Mouse (Mus musculus): ENCODE results near the gene Spag6l.

DNA sequence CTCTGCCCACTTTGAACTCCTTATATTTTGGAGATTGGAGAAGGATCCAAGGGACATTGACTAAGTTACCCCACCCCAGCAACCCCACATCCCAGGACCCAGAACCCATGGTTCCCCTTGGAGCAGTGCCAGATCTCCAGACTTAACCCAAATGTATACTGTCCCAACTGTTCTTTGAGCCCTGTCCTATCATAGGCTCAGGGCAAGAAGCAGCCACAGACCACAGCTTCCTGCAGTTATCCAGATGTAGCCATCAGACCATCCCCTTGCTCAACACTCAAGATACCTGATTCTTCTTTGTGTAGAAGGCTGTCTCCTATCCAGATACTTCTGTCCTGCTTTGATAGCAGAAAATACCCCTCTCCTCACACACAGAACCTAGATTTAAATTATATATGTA, 36.0 kb upstream of the Spag6l start:
- TF ChIP-seq POLR2A (IDR thresholded peaks at IDR 0.05; ENCODE audit: control insufficient read depth, extremely low read depth, insufficient read depth, low read length, poor library complexity), result no peak
- TF ChIP-seq CTCF (IDR thresholded peaks at IDR 0.05; ENCODE audit: borderline replicate concordance, control insufficient read depth, extremely low read depth, insufficient read depth, low read length, poor library complexity), result no peak

Data from thymus, adult 2 months (tissue).